Mouse (Mus musculus): Measurements from ENCODE around the gene Lgr6. TPM values are rescaled to one million over a fixed set of nuclear protein-coding genes. Genes with fewer than 3 reads are reported as not detected.

The Lgr6 gene
- polyA plus RNA-seq, 1 experiment from 2014 or later: 0.05 TPM

GRCm38 (mm10) chr1:135076470-135076869 lies 28.6 kb downstream of the Lgr6 start:
- WGBS (ENCODE audit: insufficient replicate concordance): 44% methylated on average over 5 of the region's 5 CpGs
- Histone ChIP-seq H3K4me2 (no peak overlapping the region), H3K9me3 (replicated peaks) (no peaks in the 10 kb centered on the region), H3K27ac (no peak overlapping the region), H3K27me3 (peaks cover 15% of the 10 kb centered on the region), H3K4me1 (replicated peaks) (no peaks in the 10 kb centered on the region), H3K36me3 (no peaks in the 10 kb centered on the region), H3K4me3 (replicated peaks) (no peak overlapping the region), H3K9ac (no peak overlapping the region)
- DNase-seq: no peak
- no peak for ATAC-seq (ENCODE audit: low read depth)

GRCm38 (mm10) chr1:135075270-135075669 lies 29.8 kb downstream of the Lgr6 start:
- Histone ChIP-seq H3K4me2 (no peak overlapping the region), H3K27me3 (peaks cover 10% of the 10 kb centered on the region; the same call in 1 of the 2 replicates), H3K36me3 (no peaks in the 10 kb centered on the region), H3K4me3 (replicated peaks) (no peak overlapping the region), H3K9me3 (replicated peaks) (no peaks in the 10 kb centered on the region), H3K9ac (no peak overlapping the region), H3K27ac (no peak overlapping the region), H3K4me1 (replicated peaks) (no peaks in the 10 kb centered on the region)
- DNase-seq: no peak
- WGBS (ENCODE audit: insufficient replicate concordance): 65% methylated on average over 1 of the region's 1 CpGs
- ATAC-seq (ENCODE audit: low read depth): no peak

GRCm38 (mm10) chr1:135072643-135073042 lies 32.4 kb downstream of the Lgr6 start:
- no peaks in the 10 kb centered on the region for H3K36me3 ChIP-seq
- no peaks in the 10 kb centered on the region for H3K9me3 ChIP-seq (replicated peaks)
- DNase-seq (no peak), ATAC-seq (ENCODE audit: low read depth) (no peak)
- H3K4me1 ChIP-seq (replicated peaks): no peaks in the 10 kb centered on the region
- 52% methylated on average over 5 of the region's 5 CpGs for WGBS (ENCODE audit: insufficient replicate concordance)
- H3K27ac ChIP-seq: no peak overlapping the region
- H3K27me3 ChIP-seq: peaks cover 8% of the 10 kb centered on the region; the same call in 1 of the 2 replicates
- H3K9ac ChIP-seq: no peak overlapping the region
- no peak overlapping the region for H3K4me3 ChIP-seq (replicated peaks)
- H3K4me2 ChIP-seq: no peak overlapping the region

GRCm38 (mm10) chr1:135069841-135070240 lies 35.2 kb downstream of the Lgr6 start:
- Histone ChIP-seq H3K36me3 (no peaks in the 10 kb centered on the region), H3K9me3 (replicated peaks) (no peaks in the 10 kb centered on the region), H3K4me3 (replicated peaks) (no peak overlapping the region), H3K27me3 (no peaks in the 10 kb centered on the region), H3K4me2 (no peak overlapping the region), H3K9ac (no peak overlapping the region), H3K27ac (no peak overlapping the region), H3K4me1 (replicated peaks) (no peaks in the 10 kb centered on the region)
- WGBS (ENCODE audit: insufficient replicate concordance): 56% methylated on average over 8 of the region's 8 CpGs
- DNase-seq (no peak), ATAC-seq (ENCODE audit: low read depth) (no peak)

- Histone ChIP-seq H3K27ac (no peak overlapping the region), H3K4me1 (replicated peaks) (no peaks in the 10 kb centered on the region), H3K9me3 (replicated peaks) (no peaks in the 10 kb centered on the region), H3K36me3 (no peaks in the 10 kb centered on the region), H3K4me2 (no peak overlapping the region), H3K9ac (no peak overlapping the region), H3K4me3 (replicated peaks) (no peak overlapping the region), H3K27me3 (no peaks in the 10 kb centered on the region)
- DNase-seq: no peak
- 68% methylated on average over 2 of the region's 2 CpGs for WGBS (ENCODE audit: insufficient replicate concordance)
- ATAC-seq (ENCODE audit: low read depth): no peak
Observed at GRCm38 (mm10) chr1:135064525-135064924, 40.6 kb downstream of the Lgr6 start.

- H3K36me3 ChIP-seq: no peaks in the 10 kb centered on the region
- H3K9me3 ChIP-seq (replicated peaks): no peaks in the 10 kb centered on the region
- no peak overlapping the region for H3K9ac ChIP-seq
Observed at GRCm38 (mm10) chr1:135062936-135063335, 42.1 kb downstream of the Lgr6 start.

GRCm38 (mm10) chr1:135061300-135061699 lies 43.8 kb downstream of the Lgr6 start:
- no peak for DNase-seq
- Histone ChIP-seq H3K27me3 (no peaks in the 10 kb centered on the region), H3K4me1 (replicated peaks) (no peaks in the 10 kb centered on the region), H3K9me3 (replicated peaks) (no peaks in the 10 kb centered on the region), H3K27ac (no peak overlapping the region), H3K4me2 (no peak overlapping the region), H3K9ac (no peak overlapping the region), H3K36me3 (no peaks in the 10 kb centered on the region), H3K4me3 (replicated peaks) (no peak overlapping the region)
- ATAC-seq (ENCODE audit: low read depth): no peak
- WGBS (ENCODE audit: insufficient replicate concordance): 86% methylated on average over 6 of the region's 6 CpGs

More at GRCm38 (mm10) chr1:135062936-135063335, 42.1 kb downstream of the Lgr6 start:
- Histone ChIP-seq H3K4me1 (replicated peaks) (no peaks in the 10 kb centered on the region), H3K27ac (no peak overlapping the region), H3K4me2 (no peak overlapping the region), H3K27me3 (no peaks in the 10 kb centered on the region), H3K4me3 (replicated peaks) (no peak overlapping the region)
- DNase-seq (no peak), ATAC-seq (ENCODE audit: low read depth) (no peak)
- 43% methylated on average over 5 of the region's 5 CpGs for WGBS (ENCODE audit: insufficient replicate concordance)

GRCm38 (mm10) chr1:135060174-135060573 lies 44.9 kb downstream of the Lgr6 start:
- H3K27me3 ChIP-seq: no peaks in the 10 kb centered on the region
- no peak overlapping the region for H3K9ac ChIP-seq
- ATAC-seq (ENCODE audit: low read depth): no peak
- H3K36me3 ChIP-seq: no peaks in the 10 kb centered on the region
- H3K9me3 ChIP-seq (replicated peaks): no peaks in the 10 kb centered on the region
- H3K4me3 ChIP-seq (replicated peaks): no peak overlapping the region
- DNase-seq: no peak
- no peaks in the 10 kb centered on the region for H3K4me1 ChIP-seq (replicated peaks)
- WGBS (ENCODE audit: insufficient replicate concordance): 39% methylated on average over 6 of the region's 6 CpGs
- no peak overlapping the region for H3K4me2 ChIP-seq
- no peak overlapping the region for H3K27ac ChIP-seq

GRCm38 (mm10) chr1:135056901-135057300 lies 48.2 kb downstream of the Lgr6 start:
- Histone ChIP-seq H3K4me3 (replicated peaks) (no peak overlapping the region), H3K36me3 (no peaks in the 10 kb centered on the region), H3K9me3 (replicated peaks) (no peaks in the 10 kb centered on the region), H3K4me2 (no peak overlapping the region), H3K27me3 (no peaks in the 10 kb centered on the region), H3K4me1 (replicated peaks) (no peaks in the 10 kb centered on the region), H3K9ac (no peak overlapping the region), H3K27ac (no peak overlapping the region)
- DNase-seq: no peak
- WGBS (ENCODE audit: insufficient replicate concordance): 58% methylated on average over 8 of the region's 8 CpGs
- no peak for ATAC-seq (ENCODE audit: low read depth)

GRCm38 (mm10) chr1:135054121-135054520 lies 51.0 kb downstream of the Lgr6 start:
- ATAC-seq (ENCODE audit: low read depth) (no peak), DNase-seq (no peak)
- Histone ChIP-seq H3K4me1 (replicated peaks) (no peaks in the 10 kb centered on the region), H3K9ac (no peak overlapping the region), H3K4me2 (no peak overlapping the region), H3K9me3 (replicated peaks) (no peaks in the 10 kb centered on the region), H3K27ac (no peak overlapping the region), H3K4me3 (replicated peaks) (no peak overlapping the region), H3K27me3 (no peaks in the 10 kb centered on the region), H3K36me3 (no peaks in the 10 kb centered on the region)
- 49% methylated on average over 5 of the region's 5 CpGs for WGBS (ENCODE audit: insufficient replicate concordance)

- DNase-seq (no peak), ATAC-seq (ENCODE audit: low read depth) (no peak)
- 78% methylated on average over 2 of the region's 2 CpGs for WGBS (ENCODE audit: insufficient replicate concordance)
- H3K4me2 ChIP-seq: no peak overlapping the region
- H3K27ac ChIP-seq: no peak overlapping the region
- no peak overlapping the region for H3K4me3 ChIP-seq (replicated peaks)
- no peaks in the 10 kb centered on the region for H3K36me3 ChIP-seq
- H3K4me1 ChIP-seq (replicated peaks): no peaks in the 10 kb centered on the region
- H3K9ac ChIP-seq: no peak overlapping the region
- no peaks in the 10 kb centered on the region for H3K27me3 ChIP-seq
- H3K9me3 ChIP-seq (replicated peaks): no peaks in the 10 kb centered on the region
Observed at GRCm38 (mm10) chr1:135044439-135044838, 60.6 kb downstream of the Lgr6 start.

GRCm38 (mm10) chr1:135036297-135036696 lies 68.8 kb downstream of the Lgr6 start:
- H3K36me3 ChIP-seq: no peaks in the 10 kb centered on the region
- ATAC-seq (ENCODE audit: low read depth) (no peak), DNase-seq (no peak)
- H3K27me3 ChIP-seq: no peaks in the 10 kb centered on the region
- WGBS (ENCODE audit: insufficient replicate concordance): 42% methylated on average over 5 of the region's 5 CpGs
- no peak overlapping the region for H3K4me3 ChIP-seq (replicated peaks)
- H3K9me3 ChIP-seq (replicated peaks): no peaks in the 10 kb centered on the region
- no peak overlapping the region for H3K27ac ChIP-seq
- no peaks in the 10 kb centered on the region for H3K4me1 ChIP-seq (replicated peaks)
- no peak overlapping the region for H3K4me2 ChIP-seq
- no peak overlapping the region for H3K9ac ChIP-seq

Data from liver, embryonic 13.5 days (tissue).